Mouse (Mus musculus) cortical plate, adult 2 months (tissue): ENCODE measurements around the gene Ptcra.

ENCODE experiments used
- CTCF ChIP-seq: fragments of 200-500 bp; IDR thresholded peaks from 2 replicates; pipeline ENCODE4 v1.5.1; 2011; ENCODE audit warnings: mild to moderate bottlenecking, control low read depth, low read length; ENCODE audit not compliant: insufficient read depth; ENCODE audit errors: extremely low read depth
- POLR2A ChIP-seq: fragments of 200-500 bp; IDR thresholded peaks from 2 replicates; pipeline ENCODE4 v1.6.1; 2011; ENCODE audit warnings: mild to moderate bottlenecking, low read length, control low read depth; ENCODE audit not compliant: insufficient read depth; ENCODE audit errors: extremely low read depth

- no peak for TF ChIP-seq POLR2A
- no peak for TF ChIP-seq CTCF
These were observed 33.9 kb upstream of the Ptcra start for GRCm38 (mm10) chr17:46797386-46797785.
